Mouse (Mus musculus) CD4-positive, CD25-positive, alpha-beta regulatory T cell, adult 4 months (primary cell): ENCODE data around the gene 4930444G20Rik. TPM values are rescaled to one million over a fixed set of nuclear protein-coding genes. Genes with fewer than 3 reads are reported as not detected.
"Not testable (repeated sequence)": the region's sequence is repeated elsewhere in the genome, so short reads cannot be mapped to it uniquely, and the experiment has no call there.

Experiments
- ATAC-seq: one replicate; pipeline ENCODE4 v1.8.0; 2017
- polyA plus RNA-seq, 2 experiments: library from polyadenylated mRNA; unstranded; fragments of 100-300 nt; shearing (Covaris generic); gene quantifications; one replicate each; pipeline ENCODE4 v1.2.1; 2017

Gene 4930444G20Rik
- not detected for polyA plus RNA-seq

DNA sequence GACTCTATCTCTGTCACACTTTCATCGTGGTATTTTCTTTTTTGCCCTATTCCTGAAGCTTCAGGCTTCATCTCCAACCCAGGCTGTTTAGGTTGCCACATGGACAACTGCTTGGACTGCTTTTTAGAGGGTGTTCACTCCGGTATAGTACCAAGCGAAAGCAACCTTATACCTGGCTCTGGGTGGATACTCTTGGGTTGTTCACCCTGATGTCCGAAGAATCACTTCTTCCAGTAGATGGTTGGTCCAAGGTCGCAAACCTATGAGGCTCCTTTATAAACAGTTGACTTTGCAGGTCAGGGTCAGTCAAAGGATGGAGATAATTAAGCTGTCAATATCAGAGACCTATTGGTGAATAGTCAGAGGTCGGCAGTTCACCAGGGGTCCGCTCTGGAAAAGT, at the start of gene 4930444G20Rik:
Gene 4930444G20Rik, minus strand, starts transcription at position 101 of the 400 bp plus-strand sequence.
- ATAC-seq: not testable (repeated sequence)

DNA sequence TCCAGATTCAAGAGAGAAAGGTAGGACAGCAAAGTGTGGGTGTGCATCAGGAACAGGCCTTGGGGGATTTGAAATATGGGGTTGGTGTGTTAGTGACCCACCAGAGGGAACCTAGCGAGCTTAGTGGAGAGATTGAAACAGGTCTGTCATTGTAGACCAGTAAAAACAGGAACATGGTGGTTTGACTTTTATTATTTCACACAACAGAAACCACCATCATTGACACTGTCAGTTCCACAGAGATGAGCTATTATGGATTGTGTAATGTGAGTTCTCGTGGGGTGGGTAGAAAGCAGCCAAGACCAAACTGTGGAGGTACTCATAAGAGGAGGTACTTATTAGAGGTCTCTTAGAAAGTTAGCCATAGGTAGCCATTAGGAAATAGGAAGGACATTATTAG, 6.7 kb upstream of the 4930444G20Rik start:
- no peak for ATAC-seq

DNA sequence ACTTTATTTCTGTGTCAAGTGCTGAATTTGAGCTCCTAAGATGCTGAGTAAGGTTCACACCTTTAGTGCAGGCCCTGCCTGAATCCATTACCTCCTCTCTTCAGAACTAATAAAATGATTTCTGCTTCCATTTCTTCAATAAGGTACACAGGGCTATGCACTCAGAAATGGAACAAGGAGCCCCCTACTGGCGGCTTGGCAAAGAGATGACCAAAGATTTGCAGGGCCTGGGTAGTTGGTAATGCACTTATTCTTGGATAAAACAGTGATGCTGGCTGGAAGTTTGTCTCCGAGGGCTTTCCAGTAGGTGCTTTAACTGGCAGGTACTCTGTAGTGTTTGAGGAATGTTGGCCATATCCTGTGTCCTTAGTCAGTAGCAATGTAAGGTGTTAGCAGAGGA, 4.9 kb upstream of the 4930444G20Rik start:
- ATAC-seq: no peak

DNA sequence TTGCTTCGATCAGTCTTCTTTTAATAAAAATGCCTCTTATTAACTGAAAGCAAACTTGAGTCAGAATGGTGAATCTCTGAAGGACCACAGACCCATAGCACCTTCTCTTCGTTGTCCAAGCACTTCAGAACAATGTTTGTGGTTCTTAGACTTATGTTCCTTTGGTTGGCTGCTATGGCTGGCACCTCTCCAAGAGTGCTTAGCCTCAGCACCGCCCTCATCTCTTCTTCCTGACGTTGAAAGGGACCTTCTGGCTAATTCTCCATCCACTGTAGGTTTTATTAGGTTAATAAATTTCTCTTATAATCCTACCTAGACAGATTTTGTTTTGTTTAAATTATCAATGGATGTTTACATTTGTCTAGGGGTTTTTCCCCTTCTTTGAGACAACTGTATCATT, 2.7 kb upstream of the 4930444G20Rik start:
- ATAC-seq: no peak

DNA sequence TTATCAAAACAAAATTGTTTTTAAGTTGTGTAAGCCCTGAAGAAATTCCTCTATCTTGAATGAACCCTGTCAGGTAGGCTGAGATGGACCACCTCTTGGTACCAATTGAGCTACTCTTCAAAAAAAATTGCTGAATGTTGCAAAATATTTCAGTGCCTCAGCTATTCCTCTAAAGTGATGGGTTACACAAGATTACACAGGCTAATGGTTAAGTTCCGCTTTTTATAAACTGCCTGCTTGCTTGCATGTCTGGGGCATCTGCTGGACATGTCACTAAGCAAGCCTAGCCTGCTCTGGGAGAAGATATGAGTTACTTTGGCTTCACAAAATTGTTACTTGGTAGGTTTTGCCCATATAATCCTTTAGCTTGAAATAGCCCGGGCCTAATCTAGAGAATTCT, 2.3 kb upstream of the 4930444G20Rik start:
- ATAC-seq: no peak

DNA sequence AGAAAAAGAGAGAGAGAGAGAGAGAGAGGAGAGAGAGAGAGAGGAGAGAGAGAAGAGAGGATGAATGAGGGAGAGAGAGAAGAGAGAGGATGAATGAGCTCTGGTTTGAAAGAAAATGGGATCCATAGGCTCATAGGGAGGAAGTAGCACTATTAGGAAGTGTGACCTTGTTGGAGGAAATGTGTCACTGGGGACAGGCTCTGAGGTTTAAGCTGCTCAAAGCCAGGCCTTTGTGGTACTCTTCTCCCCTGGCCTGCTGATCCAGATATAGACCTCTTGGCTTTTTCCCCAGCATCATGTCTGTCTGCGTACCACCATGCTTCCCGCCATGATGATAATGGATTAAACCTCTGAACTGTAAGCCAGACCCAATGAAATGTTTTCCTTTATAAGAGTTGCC, 8.5 kb downstream of the 4930444G20Rik start:
- ATAC-seq: no peak

DNA sequence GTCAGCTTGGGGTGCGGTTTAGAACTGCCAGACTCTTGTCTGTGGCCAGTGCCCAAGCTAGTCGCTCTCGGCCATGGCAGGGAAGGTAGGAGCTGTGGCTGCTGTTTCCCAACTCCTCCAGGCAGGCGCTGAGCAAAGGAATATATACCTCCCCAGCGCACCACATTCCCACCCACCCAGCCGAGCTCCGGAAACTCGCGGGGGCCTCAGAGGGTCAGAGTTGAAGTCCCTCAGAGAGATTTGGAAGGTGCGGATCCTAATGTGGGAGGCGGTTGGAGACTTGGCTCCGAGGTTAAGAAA, 8.9 kb downstream of the 4930444G20Rik start:
- peak; percentile 2 for ATAC-seq

DNA sequence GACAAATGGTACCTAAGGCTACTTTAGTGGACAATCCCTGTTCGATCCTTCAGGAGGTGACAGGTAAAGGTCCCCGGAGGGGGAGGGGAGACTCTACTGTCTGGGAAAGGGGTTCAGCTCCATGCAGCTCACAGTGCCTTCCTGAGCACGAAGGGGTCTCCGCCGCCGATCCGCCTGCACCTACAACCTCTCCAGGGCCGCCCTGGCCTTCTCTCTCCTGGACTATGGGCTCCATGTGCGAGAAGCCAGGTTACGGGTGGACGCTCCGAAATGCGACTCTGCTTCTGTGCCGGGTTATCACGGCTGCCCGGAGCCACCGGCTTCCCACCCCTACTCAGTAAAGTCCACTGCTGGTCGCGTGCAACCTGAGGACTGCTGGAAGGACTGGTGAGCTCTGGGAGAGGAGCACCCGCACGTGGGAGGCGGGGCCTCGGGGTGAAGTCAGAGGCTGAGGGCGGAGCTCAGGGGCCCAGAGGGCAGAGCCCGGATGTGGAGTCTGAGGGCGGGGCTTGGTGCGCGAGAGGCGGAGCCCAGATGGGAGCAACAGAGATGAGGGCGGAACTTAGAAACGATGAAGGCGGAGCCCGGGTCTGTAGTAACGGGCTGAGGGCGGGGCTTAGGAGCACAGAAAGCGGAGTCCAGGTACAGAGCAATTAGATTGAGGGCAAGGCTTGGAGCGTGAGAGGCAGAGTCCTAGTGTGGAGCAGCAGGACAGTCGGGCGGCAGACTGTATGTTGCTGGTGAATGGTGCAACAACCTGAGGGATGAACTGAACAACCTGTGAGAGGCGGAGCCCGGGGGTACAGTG, 9.5 kb downstream of the 4930444G20Rik start:
- ATAC-seq: peak; percentile 99

DNA sequence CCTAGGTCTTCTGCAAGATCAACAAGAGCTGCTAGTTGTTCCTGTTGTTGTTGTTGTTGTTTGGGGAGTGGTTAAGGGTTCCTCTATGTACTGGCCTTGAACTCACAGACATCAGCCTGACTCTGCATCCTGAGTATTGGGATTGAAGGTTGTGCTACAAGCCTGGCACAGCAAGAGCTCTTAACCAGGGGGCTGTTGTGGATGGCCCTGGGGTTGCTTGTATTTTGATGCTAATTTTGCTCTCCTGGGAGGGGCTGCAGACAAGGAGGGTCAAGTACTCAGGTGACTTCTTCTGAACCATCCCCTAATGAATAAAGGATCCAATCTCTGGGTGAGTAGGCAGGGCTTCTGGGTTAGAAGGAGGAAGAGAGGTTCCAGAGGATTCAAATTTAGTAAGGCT, 12.6 kb downstream of the 4930444G20Rik start:
- no peak for ATAC-seq

DNA sequence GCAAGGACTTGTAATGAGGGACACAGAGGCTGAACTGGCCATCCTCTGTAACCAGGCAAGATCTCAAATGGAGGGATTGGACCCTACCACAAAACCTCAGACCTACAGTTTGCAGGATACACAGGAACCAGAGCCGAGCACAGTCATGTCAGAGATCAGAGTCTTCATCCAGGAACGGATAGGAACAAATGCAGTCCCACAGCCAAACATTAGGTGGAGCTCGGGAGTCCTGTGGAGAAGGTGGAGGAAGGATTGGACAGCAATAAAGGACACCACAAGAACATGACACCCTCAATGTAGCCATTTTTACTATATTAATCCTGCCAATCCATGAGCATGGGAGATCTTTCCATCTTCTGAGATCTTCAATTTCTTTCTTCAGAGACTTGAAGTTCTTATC, 31.6 kb downstream of the 4930444G20Rik start:
- not testable (repeated sequence) for ATAC-seq

DNA sequence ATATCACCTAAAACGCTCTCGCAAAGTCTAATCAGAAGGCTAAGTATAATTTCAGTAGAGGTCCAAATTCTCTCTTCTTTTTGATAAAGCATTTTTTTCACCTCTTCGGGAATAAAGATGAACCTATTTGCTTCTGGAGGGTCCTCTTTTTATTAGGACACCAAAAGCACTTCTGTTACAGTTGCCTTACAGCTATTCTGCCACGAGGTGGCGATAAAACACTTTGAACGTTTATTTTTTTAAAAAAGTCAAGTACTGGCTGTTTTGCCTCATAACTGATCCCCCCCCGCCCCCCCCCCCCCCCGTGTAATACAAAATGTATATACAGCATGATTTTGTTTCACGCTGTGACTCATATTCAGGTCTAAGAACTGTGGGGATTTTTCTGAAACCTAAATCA, 33.6 kb downstream of the 4930444G20Rik start:
- ATAC-seq: no peak

DNA sequence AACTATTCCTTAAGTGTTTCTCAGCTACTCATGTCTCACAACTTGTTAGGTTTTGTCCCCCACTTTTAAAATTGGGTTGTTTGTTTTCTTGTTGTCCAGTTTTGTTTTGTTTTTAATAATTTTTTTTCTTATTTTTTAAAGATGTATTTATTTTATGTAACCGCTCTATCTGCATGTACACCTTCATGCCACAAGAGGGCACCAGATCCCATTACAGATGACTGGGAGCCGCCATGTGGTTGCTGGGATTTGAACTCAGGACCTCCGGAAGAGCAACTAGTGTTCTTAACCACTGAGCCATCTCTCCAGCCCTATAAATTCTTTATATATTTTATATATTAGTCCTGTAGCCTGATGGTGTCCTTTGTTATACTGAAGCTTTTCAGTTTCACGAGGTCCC, 49.3 kb downstream of the 4930444G20Rik start:
- no peak for ATAC-seq

DNA sequence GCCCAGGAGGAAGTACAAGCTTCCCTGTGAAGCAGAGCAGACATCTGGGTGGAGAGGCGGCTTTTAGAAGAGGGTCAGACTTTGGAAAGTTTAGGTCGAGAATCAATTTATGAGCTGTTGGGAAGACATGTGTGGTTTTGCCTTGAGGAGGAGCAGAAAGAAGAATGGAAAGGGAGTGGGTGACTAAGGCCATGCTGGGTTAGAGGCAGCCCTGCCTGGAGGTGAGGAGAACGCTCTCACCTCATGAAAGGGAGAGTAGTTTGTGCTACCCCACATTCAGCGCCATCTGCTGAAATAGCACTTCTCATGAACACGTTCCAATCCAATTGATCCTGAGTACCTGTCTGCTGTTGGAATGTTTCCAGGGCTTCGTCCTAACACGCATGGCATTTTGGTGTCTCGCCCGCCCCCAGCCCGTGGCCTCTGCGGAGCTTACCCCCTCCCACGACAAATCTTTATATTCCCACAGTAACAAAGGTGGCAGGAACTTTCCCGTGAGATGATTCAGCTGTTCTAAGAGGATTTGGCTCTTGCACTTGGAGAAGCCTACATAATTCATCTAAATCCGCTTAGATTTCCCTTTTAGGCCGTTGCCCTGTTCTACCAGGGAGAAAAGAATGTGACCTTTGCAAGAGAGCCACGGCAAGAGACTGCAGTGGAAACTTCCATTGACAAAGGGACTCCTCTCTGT, 50.3 kb downstream of the 4930444G20Rik start:
- ATAC-seq: no peak

Other genes starting within 250 kb of the 4930444G20Rik start
- 10 to 100 TPM; 22.2 to 26.6 TPM for gene Sgk1, start 185.9 kb downstream of the 4930444G20Rik start, polyA plus RNA-seq
- 10 to 100 TPM; 21.4 to 30.9 TPM for gene E030030I06Rik, start 81.2 kb upstream of the 4930444G20Rik start, polyA plus RNA-seq
- not detected for gene Raet1e, start 90.5 kb upstream of the 4930444G20Rik start, polyA plus RNA-seq
- 10 to 100 TPM in 1 of 2 experiments, 1 to 10 TPM in 1; 5.6 to 12.4 TPM for gene H60b, start 90.5 kb upstream of the 4930444G20Rik start, polyA plus RNA-seq